Mouse (Mus musculus) MEL-GATA-1-ER (cell line): ENCODE results near the gene Atp6v1d.

ENCODE experiments used
- DNase-seq: peaks from one replicate; pipeline ENCODE4 v3.0.0-alpha.2; 2012; ENCODE audit warnings: low read depth; ENCODE audit errors: extremely low read depth

Atp6v1d gene

GRCm38 (mm10) chr12:78861496-78862253, at the start of gene Atp6v1d, which contains the start of gene Eif2s1:
Gene Atp6v1d, minus strand, starts transcription at chr12:78861638.
Gene Eif2s1, plus strand, starts transcription at chr12:78861819.
- peak; percentile 97 for DNase-seq

- peak; percentile 86 for DNase-seq
These were observed 49.4 kb upstream of the Atp6v1d start for GRCm38 (mm10) chr12:78910684-78911461.

GRCm38 (mm10) chr12:78908081-78908605, 46.7 kb upstream of the Atp6v1d start:
- no peak for DNase-seq

- no peak for DNase-seq
These were observed 45.3 kb upstream of the Atp6v1d start, which contains the start of gene Plek2 for GRCm38 (mm10) chr12:78906707-78907162. Gene Plek2, minus strand, starts transcription at chr12:78906964.

- no peak for DNase-seq
These were observed 43.1 kb upstream of the Atp6v1d start for GRCm38 (mm10) chr12:78904499-78904898.

GRCm38 (mm10) chr12:78903313-78903712, 41.9 kb upstream of the Atp6v1d start:
- DNase-seq: no peak

GRCm38 (mm10) chr12:78901467-78901866, 40.0 kb upstream of the Atp6v1d start:
- DNase-seq: no peak

GRCm38 (mm10) chr12:78897861-78898260, 36.4 kb upstream of the Atp6v1d start:
- DNase-seq: no peak

- DNase-seq: no peak
These were observed 29.7 kb upstream of the Atp6v1d start for GRCm38 (mm10) chr12:78891149-78891548.

- no peak for DNase-seq
These were observed 28.6 kb upstream of the Atp6v1d start for GRCm38 (mm10) chr12:78890062-78890461.

GRCm38 (mm10) chr12:78874581-78874980, 13.1 kb upstream of the Atp6v1d start:
- DNase-seq: no peak

- DNase-seq: peak; percentile 88
These were observed 6.7 kb upstream of the Atp6v1d start for GRCm38 (mm10) chr12:78868115-78868514.

- no peak for DNase-seq
These were observed 4.0 kb upstream of the Atp6v1d start for GRCm38 (mm10) chr12:78865434-78865833.

- DNase-seq: no peak
These were observed 854 bp upstream of the Atp6v1d start for GRCm38 (mm10) chr12:78862254-78862730.

- peak; percentile 36 for DNase-seq
These were observed 430 bp downstream of the Atp6v1d start for GRCm38 (mm10) chr12:78860921-78861495.

- DNase-seq: no peak
These were observed 13.2 kb downstream of the Atp6v1d start for GRCm38 (mm10) chr12:78848246-78848645.

GRCm38 (mm10) chr12:78842429-78842828, 19.0 kb downstream of the Atp6v1d start:
- no peak for DNase-seq

GRCm38 (mm10) chr12:78839906-78840305, 21.5 kb downstream of the Atp6v1d start:
- DNase-seq: no peak

- DNase-seq: no peak
These were observed 26.9 kb downstream of the Atp6v1d start for GRCm38 (mm10) chr12:78834496-78834895.

- DNase-seq: no peak
These were observed 47.0 kb downstream of the Atp6v1d start for GRCm38 (mm10) chr12:78814437-78814836.

GRCm38 (mm10) chr12:78801836-78802235, 59.6 kb downstream of the Atp6v1d start:
- no peak for DNase-seq
